Mouse (Mus musculus) forebrain, embryonic 15.5 days (tissue): ENCODE measurements around the gene Nlk. TPM values are rescaled to one million over a fixed set of nuclear protein-coding genes. Genes with fewer than 3 reads are reported as not detected.
"Not testable (repeated sequence)": the region's sequence is repeated elsewhere in the genome, so short reads cannot be mapped to it uniquely, and the experiment has no call there.

Experiments used
- ATAC-seq: fragments of 200-750 bp; cut with Nextera tagmentation; replicated peaks from 2 replicates; pipeline ENCODE4 v1.8.0; 2017; ENCODE audit warnings: mild to moderate bottlenecking, moderate TSS enrichment, moderate library complexity
- H3K27ac ChIP-seq: fragments of 300-500 bp; sonication (generic); replicated peaks from 2 replicates; pipeline ENCODE4 v1.5.1; 2015; ENCODE audit warnings: mild to moderate bottlenecking, inconsistent platforms
- H3K27me3 ChIP-seq: fragments of 300-500 bp; sonication (generic); 2 replicates; pipeline ENCODE4 v1.6.1; 2015; ENCODE audit warnings: inconsistent platforms
- H3K36me3 ChIP-seq: fragments of 300-500 bp; sonication (generic); 2 replicates; pipeline ENCODE4 v1.6.1; 2015; ENCODE audit warnings: mild to moderate bottlenecking, inconsistent platforms
- H3K4me1 ChIP-seq: fragments of 300-500 bp; sonication (generic); 2 replicates; pipeline ENCODE4 v1.6.1; 2015; ENCODE audit warnings: inconsistent platforms
- H3K4me2 ChIP-seq: fragments of 300-500 bp; sonication (generic); replicated peaks from 2 replicates; pipeline ENCODE4 v1.6.1; 2015; ENCODE audit warnings: mild to moderate bottlenecking, inconsistent platforms
- H3K4me3 ChIP-seq: fragments of 300-500 bp; sonication (generic); 2 replicates; pipeline ENCODE4 v1.5.1; 2015; ENCODE audit warnings: mild to moderate bottlenecking, inconsistent platforms
- H3K9ac ChIP-seq: fragments of 300-500 bp; sonication (generic); replicated peaks from 2 replicates; pipeline ENCODE4 v1.6.1; 2015; ENCODE audit warnings: mild to moderate bottlenecking, inconsistent platforms
- H3K9me3 ChIP-seq: fragments of 300-500 bp; sonication (generic); 2 replicates; pipeline ENCODE4 v1.6.1; 2016; ENCODE audit warnings: inconsistent platforms
- WGBS: fragments of 180-500 bp; shearing (Covaris S2); methylation state at CpG from one replicate; pipeline ENCODE4 v1.1.7; 2015; ENCODE audit warnings: mixed read lengths; 5-methylcytosine and 5-hydroxymethylcytosine counted together
- polyA plus RNA-seq: library from polyadenylated mRNA; unstranded; fragments of >200 nt; fragmentation: Nextera tagmentation; extraction: Ambion mirVana; gene quantifications from 2 replicates; pipeline ENCODE4 v1.2.1, GENCODE M21; 2015

The Nlk gene
- polyA plus RNA-seq, 1 experiment from 2014 or later, result 31.9 TPM

- Histone ChIP-seq H3K27ac (peak within 1 kb of the TSS; percentile 92), H3K27me3 (no peaks in the 10 kb centered on the region), H3K4me2 (peak within 1 kb of the TSS; percentile 71), H3K9me3 (no peaks in the 10 kb centered on the region), H3K9ac (peak within 1 kb of the TSS; percentile 76), H3K4me1 (peaks cover 27% of the 10 kb centered on the region), H3K4me3 (peak within 1 kb of the TSS; percentile 55), H3K36me3 (peaks cover 25% of the 10 kb centered on the region)
- WGBS, result under 1% methylated on average over 52 of the region's 52 CpGs
- ATAC-seq, result peak; percentile 99
Measured at GRCm38 (mm10) chr11:78536080-78536689, 161.0 kb downstream of the Nlk start, which contains the start of the genes Tnfaip1 and Ift20. TSS of gene Tnfaip1 (minus strand) at chr11:78536332. TSS of gene Ift20 (plus strand) at chr11:78536361.

GRCm38 (mm10) chr11:78535376-78536079 is 161.6 kb downstream of the Nlk start:
- Histone ChIP-seq H3K36me3 (peaks cover 21% of the 10 kb centered on the region), H3K9me3 (no peaks in the 10 kb centered on the region)

GRCm38 (mm10) chr11:78534516-78534915 is 162.7 kb downstream of the Nlk start:
- Histone ChIP-seq H3K36me3 (peaks cover 18% of the 10 kb centered on the region), H3K27me3 (no peaks in the 10 kb centered on the region), H3K4me2 (peak overlapping the region; percentile 71), H3K27ac (0 out of 2 replicates have a peak overlapping the region, but pooled peaks have one; percentile 92), H3K9ac (no peak overlapping the region), H3K9me3 (no peaks in the 10 kb centered on the region), H3K4me1 (peaks cover 27% of the 10 kb centered on the region), H3K4me3 (peak overlapping the region; percentile 55; the same call in 1 of the 2 replicates)
- WGBS, result 84% methylated on average over 4 of the region's 4 CpGs
- ATAC-seq, result no peak

More at GRCm38 (mm10) chr11:78535376-78536079, 161.6 kb downstream of the Nlk start:
- Histone ChIP-seq H3K4me3 (peak overlapping the region; percentile 55), H3K27ac (peak overlapping the region; percentile 92), H3K9ac (peak overlapping the region; percentile 76), H3K4me1 (peaks cover 27% of the 10 kb centered on the region), H3K4me2 (peak overlapping the region; percentile 71), H3K27me3 (no peaks in the 10 kb centered on the region)
- peak; percentile 27; the same call in 1 of the 2 replicates for ATAC-seq
- WGBS, result 0% methylated on average over 23 of the region's 23 CpGs

GRCm38 (mm10) chr11:78531515-78531914 is 165.7 kb downstream of the Nlk start:
- H3K9me3 ChIP-seq, H3K4me2 ChIP-seq: not testable (repeated sequence)

GRCm38 (mm10) chr11:78531046-78531445 is 166.1 kb downstream of the Nlk start:
- H3K4me1 ChIP-seq, result peaks cover 13% of the 10 kb centered on the region
- no peak for ATAC-seq
- H3K9me3 ChIP-seq, result no peaks in the 10 kb centered on the region
- 86% methylated on average over 6 of the region's 6 CpGs for WGBS
- no peak overlapping the region for H3K9ac ChIP-seq
- H3K27ac ChIP-seq, result 0 out of 2 replicates have a peak overlapping the region, but pooled peaks have one; percentile 21
- no peaks in the 10 kb centered on the region for H3K27me3 ChIP-seq
- no peak overlapping the region for H3K4me2 ChIP-seq
- H3K36me3 ChIP-seq, result peaks cover 38% of the 10 kb centered on the region
- no peak overlapping the region for H3K4me3 ChIP-seq

More at GRCm38 (mm10) chr11:78531515-78531914, 165.7 kb downstream of the Nlk start:
- not testable (repeated sequence) for H3K4me3 ChIP-seq, H3K9ac ChIP-seq, ATAC-seq, H3K27me3 ChIP-seq
- 92% methylated on average over 10 of the region's 10 CpGs for WGBS
- Histone ChIP-seq H3K27ac (0 out of 2 replicates have a peak overlapping the region, but pooled peaks have one; percentile 21), H3K36me3 (peaks cover 33% of the 10 kb centered on the region), H3K4me1 (peaks cover 13% of the 10 kb centered on the region)

- no peak overlapping the region for H3K4me2 ChIP-seq
- H3K4me3 ChIP-seq, result no peak overlapping the region
- no peak overlapping the region for H3K9ac ChIP-seq
- no peak overlapping the region for H3K27ac ChIP-seq
- no peaks in the 10 kb centered on the region for H3K27me3 ChIP-seq
- no peaks in the 10 kb centered on the region for H3K9me3 ChIP-seq
- no peak for ATAC-seq
- 90% methylated on average over 12 of the region's 12 CpGs for WGBS
- H3K36me3 ChIP-seq, result peaks cover 48% of the 10 kb centered on the region
- H3K4me1 ChIP-seq, result peaks cover 9% of the 10 kb centered on the region
Measured at GRCm38 (mm10) chr11:78530001-78530400, 167.2 kb downstream of the Nlk start.

GRCm38 (mm10) chr11:78528714-78529113 is 168.5 kb downstream of the Nlk start:
- H3K27me3 ChIP-seq, result no peaks in the 10 kb centered on the region
- no peak overlapping the region for H3K9ac ChIP-seq
- H3K27ac ChIP-seq, result no peak overlapping the region
- 84% methylated on average over 9 of the region's 9 CpGs for WGBS
- peaks cover 61% of the 10 kb centered on the region for H3K36me3 ChIP-seq
- ATAC-seq, result no peak
- H3K4me3 ChIP-seq, result no peak overlapping the region
- no peaks in the 10 kb centered on the region for H3K4me1 ChIP-seq
- no peak overlapping the region for H3K4me2 ChIP-seq
- H3K9me3 ChIP-seq, result no peaks in the 10 kb centered on the region

- H3K9me3 ChIP-seq, result no peaks in the 10 kb centered on the region
- no peak overlapping the region for H3K4me3 ChIP-seq
- peak overlapping the region; percentile 7; the same call in 1 of the 2 replicates for H3K27ac ChIP-seq
- no peaks in the 10 kb centered on the region for H3K27me3 ChIP-seq
- H3K36me3 ChIP-seq, result peaks cover 93% of the 10 kb centered on the region
- ATAC-seq, result no peak
- no peaks in the 10 kb centered on the region for H3K4me1 ChIP-seq
- H3K4me2 ChIP-seq, result no peak overlapping the region
- 35% methylated on average over 2 of the region's 2 CpGs for WGBS
- H3K9ac ChIP-seq, result no peak overlapping the region
Measured at GRCm38 (mm10) chr11:78524838-78525237, 172.3 kb downstream of the Nlk start.

GRCm38 (mm10) chr11:78523241-78523955 is 173.8 kb downstream of the Nlk start:
- 84% methylated on average over 9 of the region's 9 CpGs for WGBS
- ATAC-seq, result no peak
- Histone ChIP-seq H3K27me3 (no peaks in the 10 kb centered on the region), H3K9ac (no peak overlapping the region), H3K4me2 (no peak overlapping the region), H3K9me3 (no peaks in the 10 kb centered on the region), H3K27ac (0 out of 2 replicates have a peak overlapping the region, but pooled peaks have one; percentile 21), H3K4me3 (no peak overlapping the region), H3K36me3 (peaks cover 95% of the 10 kb centered on the region), H3K4me1 (no peaks in the 10 kb centered on the region)

GRCm38 (mm10) chr11:78522481-78522997 is 174.6 kb downstream of the Nlk start:
- no peak for ATAC-seq
- Histone ChIP-seq H3K9ac (no peak overlapping the region), H3K4me1 (no peaks in the 10 kb centered on the region), H3K27ac (no peak overlapping the region), H3K36me3 (peaks cover 97% of the 10 kb centered on the region), H3K4me3 (no peak overlapping the region), H3K9me3 (no peaks in the 10 kb centered on the region), H3K4me2 (no peak overlapping the region), H3K27me3 (no peaks in the 10 kb centered on the region)
- 96% methylated on average over 1 of the region's 1 CpGs for WGBS

GRCm38 (mm10) chr11:78521880-78522279 is 175.3 kb downstream of the Nlk start:
- Histone ChIP-seq H3K36me3 (peaks cover 92% of the 10 kb centered on the region), H3K27me3 (no peaks in the 10 kb centered on the region), H3K27ac (no peak overlapping the region), H3K4me1 (no peaks in the 10 kb centered on the region), H3K4me2 (no peak overlapping the region), H3K4me3 (no peak overlapping the region), H3K9ac (no peak overlapping the region), H3K9me3 (no peaks in the 10 kb centered on the region)
- ATAC-seq, result no peak
- WGBS, result 90% methylated on average over 3 of the region's 3 CpGs
